Mouse (Mus musculus) lung, postnatal 25 days (tissue): ENCODE measurements around the gene As3mt.
"Not testable (repeated sequence)": the region's sequence is repeated elsewhere in the genome, so short reads cannot be mapped to it uniquely, and the experiment has no call there.

ENCODE experiments used
- DNase-seq: peaks from one replicate; pipeline ENCODE4 v3.0.0; 2022; ENCODE audit warnings: low spot score

Gene As3mt

GRCm38 (mm10) chr19:46699011-46699481 lies 8.2 kb upstream of the As3mt start:
- no peak for DNase-seq

GRCm38 (mm10) chr19:46701156-46701555 lies 6.1 kb upstream of the As3mt start:
- no peak for DNase-seq

- no peak for DNase-seq
These were observed 1.3 kb upstream of the As3mt start for GRCm38 (mm10) chr19:46705779-46706495.

- DNase-seq: no peak
These were observed 540 bp upstream of the As3mt start for GRCm38 (mm10) chr19:46706540-46707295.

GRCm38 (mm10) chr19:46710614-46711013 lies 3.4 kb downstream of the As3mt start:
- no peak for DNase-seq

GRCm38 (mm10) chr19:46714234-46714633 lies 7.0 kb downstream of the As3mt start:
- DNase-seq: no peak

- no peak for DNase-seq
These were observed 7.8 kb downstream of the As3mt start for GRCm38 (mm10) chr19:46715016-46715415.

- DNase-seq: no peak
These were observed 10.9 kb downstream of the As3mt start for GRCm38 (mm10) chr19:46718150-46718549.

GRCm38 (mm10) chr19:46724411-46724810 lies 17.2 kb downstream of the As3mt start:
- DNase-seq: no peak

GRCm38 (mm10) chr19:46726142-46726541 lies 18.9 kb downstream of the As3mt start:
- no peak for DNase-seq

GRCm38 (mm10) chr19:46727140-46727736 lies 20.0 kb downstream of the As3mt start:
- DNase-seq: no peak

- DNase-seq: no peak
These were observed 20.8 kb downstream of the As3mt start for GRCm38 (mm10) chr19:46727945-46728540.

- no peak for DNase-seq
These were observed 21.7 kb downstream of the As3mt start for GRCm38 (mm10) chr19:46728909-46729308.

GRCm38 (mm10) chr19:46731351-46731750 lies 24.1 kb downstream of the As3mt start:
- no peak for DNase-seq

- not testable (repeated sequence) for DNase-seq
These were observed 25.4 kb downstream of the As3mt start for GRCm38 (mm10) chr19:46732673-46733072.

- no peak for DNase-seq
These were observed 26.4 kb downstream of the As3mt start for GRCm38 (mm10) chr19:46733626-46734025.

- no peak for DNase-seq
These were observed 28.0 kb downstream of the As3mt start for GRCm38 (mm10) chr19:46735241-46735640.

GRCm38 (mm10) chr19:46737106-46737505 lies 29.8 kb downstream of the As3mt start:
- DNase-seq: no peak

GRCm38 (mm10) chr19:46740341-46741008 lies 33.2 kb downstream of the As3mt start:
- DNase-seq: peak; percentile 72

GRCm38 (mm10) chr19:46741574-46741973 lies 34.3 kb downstream of the As3mt start:
- DNase-seq: no peak

- no peak for DNase-seq
These were observed 37.4 kb downstream of the As3mt start for GRCm38 (mm10) chr19:46744681-46745080.

- no peak for DNase-seq
These were observed 40.5 kb downstream of the As3mt start for GRCm38 (mm10) chr19:46747799-46748198.
